ENCODE assay signal across 8 mouse cellular contexts in the genomic region with DNA sequence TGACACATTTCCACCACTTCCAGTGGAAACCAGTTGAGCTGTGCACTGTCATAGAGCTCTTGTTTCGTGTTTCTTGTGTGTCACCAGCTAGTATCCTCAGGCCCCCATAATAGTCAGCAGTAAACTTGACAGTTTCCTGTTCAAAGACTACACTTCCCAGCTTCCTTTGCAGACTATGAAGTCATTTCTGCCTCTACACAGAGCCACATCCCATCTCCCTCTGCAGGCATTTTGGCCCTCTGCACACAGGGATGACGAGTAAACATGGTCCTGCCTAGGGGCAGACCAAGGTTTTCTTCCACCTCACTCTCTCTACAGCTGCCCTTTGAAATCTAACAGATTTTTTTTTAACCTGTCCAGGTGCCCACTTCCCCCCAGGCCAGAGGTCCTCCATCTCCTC. TPM values are rescaled to one million over a fixed set of nuclear protein-coding genes. Genes with fewer than 3 reads are reported as not detected.
DNase-seq lines count a peak whose midpoint lies in the region; ATAC-seq and TF ChIP-seq lines count a peak whose summit lies in the region.

No protein-coding gene starts in this region.

- peaks cover 30% of the 10 kb centered on the region for H3K36me3 ChIP-seq in forebrain, postnatal 0 days (ENCODE audit: insufficient read depth)
- H3K36me3 ChIP-seq in forebrain, embryonic 16.5 days (ENCODE audit: control insufficient read depth, insufficient read depth) = peaks cover 7% of the 10 kb centered on the region; the same call in 1 of the 2 replicates
- H3K36me3 ChIP-seq in lung, embryonic 14.5 days (ENCODE audit: insufficient read depth) = peaks cover 38% of the 10 kb centered on the region
- peaks cover 28% of the 10 kb centered on the region for H3K36me3 ChIP-seq in neural tube, embryonic 12.5 days

- 57% methylated on average over 2 of the region's 2 CpGs for WGBS in forebrain, postnatal 0 days
- WGBS in forebrain, embryonic 16.5 days = 61% methylated on average over 2 of the region's 2 CpGs
- WGBS in lung, embryonic 14.5 days = 58% methylated on average over 2 of the region's 2 CpGs
- whole genome bisulfite sequencing in neural tube, embryonic 12.5 days = 77% methylated on average over 2 of the region's 2 CpGs

- H3K4me1 ChIP-seq in forebrain, postnatal 0 days (ENCODE audit: insufficient read depth) = peaks cover 13% of the 10 kb centered on the region
- H3K4me1 ChIP-seq in forebrain, embryonic 16.5 days (replicated peaks; ENCODE audit: control insufficient read depth, insufficient read depth, low read length) = peaks cover 23% of the 10 kb centered on the region
- peaks cover 14% of the 10 kb centered on the region for H3K4me1 ChIP-seq in lung, embryonic 14.5 days (ENCODE audit: insufficient read depth)
- peaks cover 26% of the 10 kb centered on the region for H3K4me1 ChIP-seq in neural tube, embryonic 12.5 days

- H3K4me3 ChIP-seq in forebrain, postnatal 0 days (ENCODE audit: low read depth, low read length) = no peak overlapping the region
- H3K4me3 ChIP-seq in forebrain, embryonic 16.5 days (replicated peaks; ENCODE audit: low read length) = no peak overlapping the region
- H3K4me3 ChIP-seq in lung, embryonic 14.5 days (ENCODE audit: low read depth, low read length) = no peak overlapping the region
- no peak overlapping the region for H3K4me3 ChIP-seq in neural tube, embryonic 12.5 days

- DNase-seq in forebrain, postnatal 0 days = no peak
- peak; percentile 35 for DNase-seq in lung, embryonic 14.5 days
- DNase-seq in lung, adult 18-20 months = no peak
- DNase-seq in brain, embryonic 14.5 days (ENCODE audit: low read depth) = peak; percentile 6
- DNase-seq in spleen, postnatal 36 days (ENCODE audit: low spot score in 2 of 2) = no peak
- DNase-seq in gastrocnemius, postnatal 4 days (ENCODE audit: low spot score in 2 of 2) = no peak

- no peak for TF ChIP-seq POLR2A in brain, embryonic 14.5 days (IDR thresholded peaks at IDR 0.05; ENCODE audit: borderline replicate concordance, extremely low read depth, insufficient read depth, insufficient read length, poor library complexity, severe bottlenecking)

- no peak overlapping the region for H3K9ac ChIP-seq in forebrain, postnatal 0 days
- no peak overlapping the region for H3K9ac ChIP-seq in forebrain, embryonic 16.5 days (replicated peaks; ENCODE audit: low read depth, low read length)
- H3K9ac ChIP-seq in lung, embryonic 14.5 days = no peak overlapping the region; the same call in 1 of the 2 replicates
- H3K9ac ChIP-seq in neural tube, embryonic 12.5 days = no peak overlapping the region

- H3K4me2 ChIP-seq in forebrain, postnatal 0 days (ENCODE audit: low read depth) = no peak overlapping the region
- H3K4me2 ChIP-seq in forebrain, embryonic 16.5 days (ENCODE audit: low read length) = no peak overlapping the region
- no peak overlapping the region for H3K4me2 ChIP-seq in lung, embryonic 14.5 days
- H3K4me2 ChIP-seq in neural tube, embryonic 12.5 days (replicated peaks) = peak overlapping the region; percentile 96; the same call in 1 of the 2 replicates

- no peaks in the 10 kb centered on the region for H3K27me3 ChIP-seq in forebrain, postnatal 0 days (ENCODE audit: insufficient read depth, low read length)
- H3K27me3 ChIP-seq in forebrain, embryonic 16.5 days (replicated peaks; ENCODE audit: control insufficient read depth, insufficient read depth, low read length) = no peaks in the 10 kb centered on the region
- H3K27me3 ChIP-seq in lung, embryonic 14.5 days (ENCODE audit: insufficient read depth, low read length) = no peaks in the 10 kb centered on the region
- no peaks in the 10 kb centered on the region for H3K27me3 ChIP-seq in neural tube, embryonic 12.5 days (replicated peaks)

- ATAC-seq in forebrain, postnatal 0 days = no peak
- no peak for ATAC-seq in forebrain, embryonic 16.5 days
- no peak for ATAC-seq in lung, embryonic 14.5 days (ENCODE audit: insufficient read depth)
- ATAC-seq in neural tube, embryonic 12.5 days (ENCODE audit: low FRiP score, low read depth) = no peak

- peak; percentile 27; the same call in 1 of the 2 replicates for TF ChIP-seq CTCF in forebrain, postnatal 0 days (IDR thresholded peaks at IDR 0.05; ENCODE audit: low read depth)
- peak; percentile 21; the same call in 1 of the 2 replicates for TF ChIP-seq CTCF in lung, embryonic 14.5 days (IDR thresholded peaks at IDR 0.05; ENCODE audit: low read depth)
- TF ChIP-seq CTCF in brain, embryonic 14.5 days (IDR thresholded peaks at IDR 0.05; ENCODE audit: borderline replicate concordance, extremely low read depth, insufficient read depth, insufficient read length) = no peak

- H3K27ac ChIP-seq in forebrain, postnatal 0 days (ENCODE audit: low read depth, low read length) = no peak overlapping the region
- H3K27ac ChIP-seq in forebrain, embryonic 16.5 days (ENCODE audit: low read length) = no peak overlapping the region
- H3K27ac ChIP-seq in lung, embryonic 14.5 days (ENCODE audit: low read depth) = no peak overlapping the region
- H3K27ac ChIP-seq in neural tube, embryonic 12.5 days = no peak overlapping the region

- no peaks in the 10 kb centered on the region for H3K9me3 ChIP-seq in forebrain, postnatal 0 days (ENCODE audit: low read length)
- H3K9me3 ChIP-seq in forebrain, embryonic 16.5 days (ENCODE audit: control insufficient read depth, low read length) = no peaks in the 10 kb centered on the region
- no peaks in the 10 kb centered on the region for H3K9me3 ChIP-seq in lung, embryonic 14.5 days (ENCODE audit: low read depth, low read length)
- H3K9me3 ChIP-seq in neural tube, embryonic 12.5 days = no peaks in the 10 kb centered on the region

RNA-seq across cellular contexts. Expression of a gene that starts 2.1 kb away (rescaled TPM):
- total RNA-seq in forebrain, postnatal 0 days (2014; rRNA removed) = 103 and 105 TPM in 2 replicates
- 261 and 275 TPM in 2 replicates for polyA plus RNA-seq in forebrain, postnatal 0 days (2015; fragmentation: Nextera tagmentation; extraction: Ambion mirVana)
- 222 and 241 TPM in 2 replicates for polyA plus RNA-seq in forebrain, embryonic 16.5 days (2015; fragmentation: Nextera tagmentation; extraction: Ambion mirVana)
- polyA plus RNA-seq in lung, embryonic 14.5 days (2014; fragmentation: Nextera tagmentation; extraction: Ambion mirVana) = 226 and 229 TPM in 2 replicates
- 204 and 253 TPM in 2 replicates for polyA plus RNA-seq in brain, embryonic 14.5 days (2012; rRNA removed)
- polyA plus RNA-seq in neural tube, embryonic 12.5 days (2016; fragmentation: Nextera tagmentation; extraction: Ambion mirVana) = 234 and 239 TPM in 2 replicates
- 10 to 100 TPM; 74.0 to 81.3 TPM for total RNA-seq in gastrocnemius, postnatal 4 days (2021)

RNA-seq across cellular contexts. Expression of a gene that starts 3.5 kb away (rescaled TPM):
- total RNA-seq in forebrain, postnatal 0 days (2014; rRNA removed) = not detected in 2 replicates
- polyA plus RNA-seq in forebrain, postnatal 0 days (2015; fragmentation: Nextera tagmentation; extraction: Ambion mirVana) = not detected in 2 replicates
- not detected in 2 replicates for polyA plus RNA-seq in forebrain, embryonic 16.5 days (2015; fragmentation: Nextera tagmentation; extraction: Ambion mirVana)
- not detected in 2 replicates for polyA plus RNA-seq in lung, embryonic 14.5 days (2014; fragmentation: Nextera tagmentation; extraction: Ambion mirVana)
- not detected in 2 replicates for polyA plus RNA-seq in brain, embryonic 14.5 days (2012; rRNA removed)
- polyA plus RNA-seq in neural tube, embryonic 12.5 days (2016; fragmentation: Nextera tagmentation; extraction: Ambion mirVana) = not detected in 2 replicates
- total RNA-seq in gastrocnemius, postnatal 4 days (2021) = 10 to 100 TPM; 80.7 to 99.3 TPM

RNA-seq across cellular contexts. Expression of a gene that starts 17.0 kb away (rescaled TPM):
- not detected in 2 replicates for total RNA-seq in forebrain, postnatal 0 days (2014; rRNA removed)
- 0.09 and 0.22 TPM in 2 replicates for polyA plus RNA-seq in forebrain, postnatal 0 days (2015; fragmentation: Nextera tagmentation; extraction: Ambion mirVana)
- 0.43 TPM in 1 of 2 replicates, not detected in the other for polyA plus RNA-seq in forebrain, embryonic 16.5 days (2015; fragmentation: Nextera tagmentation; extraction: Ambion mirVana)
- 0.59 and 1.4 TPM in 2 replicates for polyA plus RNA-seq in lung, embryonic 14.5 days (2014; fragmentation: Nextera tagmentation; extraction: Ambion mirVana)
- 0.32 and 0.36 TPM in 2 replicates for polyA plus RNA-seq in brain, embryonic 14.5 days (2012; rRNA removed)
- polyA plus RNA-seq in neural tube, embryonic 12.5 days (2016; fragmentation: Nextera tagmentation; extraction: Ambion mirVana) = 0.13 and 0.22 TPM in 2 replicates
- under 1 TPM in 1 of 2 experiments, not detected in 1; 0.26 TPM for total RNA-seq in gastrocnemius, postnatal 4 days (2021)

RNA-seq across cellular contexts. Expression of a gene that starts 25.6 kb away (rescaled TPM):
- total RNA-seq in forebrain, postnatal 0 days (2014; rRNA removed) = 162 and 174 TPM in 2 replicates
- polyA plus RNA-seq in forebrain, postnatal 0 days (2015; fragmentation: Nextera tagmentation; extraction: Ambion mirVana) = 208 and 218 TPM in 2 replicates
- 238 and 265 TPM in 2 replicates for polyA plus RNA-seq in forebrain, embryonic 16.5 days (2015; fragmentation: Nextera tagmentation; extraction: Ambion mirVana)
- polyA plus RNA-seq in lung, embryonic 14.5 days (2014; fragmentation: Nextera tagmentation; extraction: Ambion mirVana) = 872 and 897 TPM in 2 replicates
- 162 and 206 TPM in 2 replicates for polyA plus RNA-seq in brain, embryonic 14.5 days (2012; rRNA removed)
- 425 and 451 TPM in 2 replicates for polyA plus RNA-seq in neural tube, embryonic 12.5 days (2016; fragmentation: Nextera tagmentation; extraction: Ambion mirVana)
- total RNA-seq in gastrocnemius, postnatal 4 days (2021) = 100 to 1,000 TPM; 527 to 538 TPM

RNA-seq across cellular contexts. Expression of a gene that starts 34.0 kb away (rescaled TPM):
- total RNA-seq in forebrain, postnatal 0 days (2014; rRNA removed) = 214 and 237 TPM in 2 replicates
- 416 and 435 TPM in 2 replicates for polyA plus RNA-seq in forebrain, postnatal 0 days (2015; fragmentation: Nextera tagmentation; extraction: Ambion mirVana)
- polyA plus RNA-seq in forebrain, embryonic 16.5 days (2015; fragmentation: Nextera tagmentation; extraction: Ambion mirVana) = 477 and 485 TPM in 2 replicates
- 717 and 734 TPM in 2 replicates for polyA plus RNA-seq in lung, embryonic 14.5 days (2014; fragmentation: Nextera tagmentation; extraction: Ambion mirVana)
- polyA plus RNA-seq in brain, embryonic 14.5 days (2012; rRNA removed) = 540 and 581 TPM in 2 replicates
- polyA plus RNA-seq in neural tube, embryonic 12.5 days (2016; fragmentation: Nextera tagmentation; extraction: Ambion mirVana) = 582 and 606 TPM in 2 replicates
- 100 to 1,000 TPM; 278 to 300 TPM for total RNA-seq in gastrocnemius, postnatal 4 days (2021)

Comparison
In these comparisons a context has a peak if more than half of its experiments do, and no peak if none do; other contexts are left out.
1. DNase-seq: peak in lung, embryonic 14.5 days (single experiment) and brain, embryonic 14.5 days (single experiment); none in forebrain, postnatal 0 days (single experiment), lung, adult 18-20 months (0 of 2), spleen, postnatal 36 days (0 of 2) and gastrocnemius, postnatal 4 days (0 of 2).